Comparison of ENCODE assay signal across 8 mouse cellular contexts in the genomic region with DNA sequence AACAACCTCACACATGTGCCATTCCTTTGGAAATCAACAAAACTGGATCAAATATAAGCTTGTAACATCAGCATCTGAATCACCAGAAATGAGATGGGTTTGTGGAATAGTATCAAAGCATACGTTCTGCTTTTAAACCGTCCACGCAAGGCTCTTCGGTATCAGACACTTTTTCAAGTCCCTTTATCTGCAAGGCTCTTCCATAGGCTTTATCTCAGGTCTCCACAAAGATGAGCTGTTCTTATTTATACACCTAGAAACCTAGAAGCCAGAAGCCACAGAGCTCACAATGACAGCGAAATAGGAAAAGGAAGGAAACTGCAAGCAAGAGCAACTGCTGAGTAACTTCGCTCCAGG. TPM values are rescaled to one million over a fixed set of nuclear protein-coding genes. Genes with fewer than 3 reads are reported as not detected.
DNase-seq lines count a peak whose midpoint lies in the region; ATAC-seq and TF ChIP-seq lines count a peak whose summit lies in the region.

No protein-coding gene starts in this region.

- no peak for TF ChIP-seq CTCF in gastrocnemius, adult 2 months (IDR thresholded peaks at IDR 0.05)
- no peak for TF ChIP-seq CTCF in spleen, adult 2 months (IDR thresholded peaks at IDR 0.05; ENCODE audit: extremely low read depth, insufficient read depth, insufficient read length, insufficient replicate concordance)
- no peak for TF ChIP-seq CTCF in stomach, postnatal 0 days (IDR thresholded peaks at IDR 0.05; ENCODE audit: low read depth)

- H3K27me3 ChIP-seq in spleen, adult 2 months (ENCODE audit: control insufficient read depth, insufficient read depth, low read length): no peaks in the 10 kb centered on the region
- H3K27me3 ChIP-seq in liver, embryonic 11.5 days (replicated peaks; ENCODE audit: control insufficient read depth, insufficient read depth, low read length): no peaks in the 10 kb centered on the region
- no peaks in the 10 kb centered on the region for H3K27me3 ChIP-seq in stomach, postnatal 0 days (ENCODE audit: control insufficient read depth, insufficient read depth, low read length)

- peak overlapping the region; percentile 97 for H3K9ac ChIP-seq in liver, embryonic 11.5 days (ENCODE audit: low read depth, low read length)
- H3K9ac ChIP-seq in stomach, postnatal 0 days (ENCODE audit: low read length): no peak overlapping the region

- 40% methylated on average over 6 of the region's 6 CpGs for WGBS in spleen, adult 2 months
- 31% methylated on average over 6 of the region's 6 CpGs for WGBS in liver, embryonic 11.5 days
- WGBS in stomach, postnatal 0 days: 79% methylated on average over 6 of the region's 6 CpGs

- H3K4me3 ChIP-seq in gastrocnemius, adult 2 months: peak overlapping the region; percentile 84
- peak overlapping the region; percentile 88 for H3K4me3 ChIP-seq in spleen, adult 2 months (ENCODE audit: extremely low read depth, insufficient read depth, insufficient read length)
- H3K4me3 ChIP-seq in liver, embryonic 11.5 days (ENCODE audit: low read depth, low read length): peak overlapping the region; percentile 95
- peak overlapping the region; percentile 81; the same call in 1 of the 2 replicates for H3K4me3 ChIP-seq in stomach, postnatal 0 days (ENCODE audit: low read depth, low read length)

- intact Hi-C loops in gastrocnemius, adult 2 months (cut with DNase I): loop anchor here (5.0 kb wide), 1 partner anchor 181 kb away; no protein-coding TSS in a partner anchor

- TF ChIP-seq EP300 in stomach, postnatal 0 days (optimal IDR thresholded peaks at IDR 0.05): no peak

- peaks cover 41% of the 10 kb centered on the region for H3K4me1 ChIP-seq in spleen, adult 2 months (ENCODE audit: control insufficient read depth, insufficient read depth, insufficient read length)
- H3K4me1 ChIP-seq in liver, embryonic 11.5 days (replicated peaks; ENCODE audit: control insufficient read depth, insufficient read depth, low read length): peaks cover 55% of the 10 kb centered on the region
- H3K4me1 ChIP-seq in stomach, postnatal 0 days (replicated peaks; ENCODE audit: control insufficient read depth, insufficient read depth): peaks cover 13% of the 10 kb centered on the region

- no peak for ATAC-seq in liver, embryonic 11.5 days (replicated peaks; ENCODE audit: low FRiP score)
- ATAC-seq in stomach, postnatal 0 days (ENCODE audit: low FRiP score, low TSS enrichment): no peak

- H3K9me3 ChIP-seq in liver, embryonic 11.5 days (ENCODE audit: control insufficient read depth, low read length): no peaks in the 10 kb centered on the region
- no peaks in the 10 kb centered on the region for H3K9me3 ChIP-seq in stomach, postnatal 0 days (ENCODE audit: control insufficient read depth, low read length)

- 0 out of 2 replicates have a peak, but pooled peaks cover 2% of the 10 kb centered on the region for H3K36me3 ChIP-seq in spleen, adult 2 months (ENCODE audit: control insufficient read depth, insufficient read depth, low read length)
- H3K36me3 ChIP-seq in liver, embryonic 11.5 days (ENCODE audit: control insufficient read depth, insufficient read depth, low read length): peaks cover 9% of the 10 kb centered on the region
- 0 out of 2 replicates have a peak, but pooled peaks cover 3% of the 10 kb centered on the region for H3K36me3 ChIP-seq in stomach, postnatal 0 days (ENCODE audit: control insufficient read depth, insufficient read depth, low read length)

- H3K27ac ChIP-seq in gastrocnemius, adult 2 months: peak overlapping the region; percentile 100
- peak overlapping the region; percentile 59; the same call in 1 of the 2 replicates for H3K27ac ChIP-seq in spleen, adult 2 months (ENCODE audit: insufficient read depth, low read length)
- H3K27ac ChIP-seq in liver, embryonic 11.5 days (ENCODE audit: low read depth, low read length): peak overlapping the region; percentile 85
- H3K27ac ChIP-seq in stomach, postnatal 0 days (replicated peaks): peak overlapping the region; percentile 19; the same call in 1 of the 2 replicates

- no peak for DNase-seq in gastrocnemius, adult 2 months
- DNase-seq in gastrocnemius, postnatal 10 days: no peak
- no peak for DNase-seq in spleen, adult 2 months (ENCODE audit: low read depth in 1 of 2, low spot score in 2 of 2)
- DNase-seq in spleen, adult 12 weeks (ENCODE audit: low spot score): no peak
- DNase-seq in liver, embryonic 11.5 days (ENCODE audit: low spot score): no peak
- DNase-seq in stomach, postnatal 0 days (ENCODE audit: low spot score): no peak
- no peak for DNase-seq in gastrocnemius, adult 8-10 months (ENCODE audit: low spot score in 2 of 2)
- no peak for DNase-seq in layer of hippocampus, adult 18-20 months (ENCODE audit: low spot score in 2 of 2)

- H3K4me2 ChIP-seq in liver, embryonic 11.5 days: peak overlapping the region; percentile 100
- peak overlapping the region; percentile 99 for H3K4me2 ChIP-seq in stomach, postnatal 0 days (replicated peaks; ENCODE audit: low read depth)

- no peak for TF ChIP-seq POLR2A in spleen, adult 2 months (IDR thresholded peaks at IDR 0.05; ENCODE audit: low read depth, low read length)

RNA-seq across cellular contexts. Expression of a gene that starts 3.2 kb away (rescaled TPM):
- 10 to 100 TPM; 25.7 to 40.5 TPM for total RNA-seq in gastrocnemius, adult 2 months (2021)
- total RNA-seq in gastrocnemius, postnatal 10 days (2021): 10 to 100 TPM; 31.4 to 43.5 TPM
- polyA plus RNA-seq in spleen, adult 2 months (2012; rRNA removed): 44.6 and 50.6 TPM in 2 replicates
- 11.7 and 12.3 TPM in 2 replicates for polyA plus RNA-seq in liver, embryonic 11.5 days (2014; fragmentation: Nextera tagmentation; extraction: Ambion mirVana)
- polyA plus RNA-seq in stomach, postnatal 0 days (2015; fragmentation: Nextera tagmentation; extraction: Ambion mirVana): 7.6 and 8.0 TPM in 2 replicates
- total RNA-seq in gastrocnemius, adult 8-10 months (2022): 10 to 100 TPM; 21.6 to 35.2 (median 25.8) TPM
- 10 to 100 TPM; 51.2 to 55.5 TPM for total RNA-seq in layer of hippocampus, adult 18-20 months (2021)

Comparison
In these comparisons a context has a peak if more than half of its experiments do, and no peak if none do; other contexts are left out.
1. H3K27ac ChIP-seq: peak in every context shown above with its lines; median percentile 100 in gastrocnemius, adult 2 months; 85 in liver, embryonic 11.5 days; 59 in spleen, adult 2 months; 19 in stomach, postnatal 0 days.